Mouse (Mus musculus): ENCODE results near the gene Sult2a3. TPM values are rescaled to one million over a fixed set of nuclear protein-coding genes. Genes with fewer than 3 reads are reported as not detected.
"Not testable (repeated sequence)": the region's sequence is repeated elsewhere in the genome, so short reads cannot be mapped to it uniquely, and the experiment has no call there.

Sult2a3 gene
- polyA plus RNA-seq (2012; rRNA removed): not detected in 2 replicates
- not detected in 2 replicates for polyA plus RNA-seq (2014; fragmentation: Nextera tagmentation; extraction: Ambion mirVana)

- no peak within 1 kb of the TSS for H3K27ac ChIP-seq (replicated peaks; ENCODE audit: low read depth, low read length)
- H3K27me3 ChIP-seq (ENCODE audit: control insufficient read depth, insufficient read depth, low read length): no peaks in the 10 kb centered on the region
- no peak within 1 kb of the TSS for H3K4me3 ChIP-seq (replicated peaks; ENCODE audit: low read length)
- no peaks in the 10 kb centered on the region for H3K36me3 ChIP-seq (ENCODE audit: control insufficient read depth, insufficient read depth, low read length)
- 90% methylated on average over 2 of the region's 2 CpGs for WGBS
- H3K9ac ChIP-seq (ENCODE audit: low read depth, low read length, severe bottlenecking): no peak within 1 kb of the TSS
- no peaks in the 10 kb centered on the region for H3K4me1 ChIP-seq (ENCODE audit: control insufficient read depth, insufficient read depth, low read length)
- TF ChIP-seq POLR2A (IDR thresholded peaks at IDR 0.05; ENCODE audit: borderline replicate concordance, extremely low read depth, insufficient read depth, insufficient read length): no peak
- DNase-seq (ENCODE audit: low spot score) (no peak), ATAC-seq (ENCODE audit: low FRiP score, low read depth) (no peak)
- no peak within 1 kb of the TSS for H3K4me2 ChIP-seq (replicated peaks; ENCODE audit: low read depth, low read length, severe bottlenecking)
- H3K9me3 ChIP-seq (ENCODE audit: control insufficient read depth, low read length): no peaks in the 10 kb centered on the region
Measured at GRCm38 (mm10) chr7:14122944-14123343, at the start of gene Sult2a3. Gene Sult2a3, minus strand, starts transcription at chr7:14123044.

DNA sequence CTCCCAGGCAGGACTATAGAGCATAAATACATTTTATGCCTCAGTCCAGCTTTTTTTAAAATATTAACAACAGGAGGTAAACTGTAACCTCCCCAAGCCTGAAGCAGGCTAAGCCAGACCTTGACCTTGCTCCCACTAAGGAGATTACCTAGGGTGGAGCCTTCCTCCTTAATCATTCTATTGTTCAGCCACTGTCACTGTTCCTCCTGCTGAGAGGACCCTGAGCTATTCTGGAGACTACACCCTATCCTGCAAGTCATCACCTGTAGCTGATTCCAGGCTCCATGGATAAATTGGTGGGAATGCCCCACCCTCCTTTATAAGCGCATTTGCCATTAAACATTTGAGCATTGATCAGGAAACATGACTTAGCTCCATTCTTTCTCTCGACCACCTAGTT is 2.4 kb downstream of the Sult2a3 start:
- no peaks in the 10 kb centered on the region for H3K36me3 ChIP-seq (ENCODE audit: control insufficient read depth, insufficient read depth, low read length)
- DNase-seq (ENCODE audit: low spot score): no peak
- no peaks in the 10 kb centered on the region for H3K27me3 ChIP-seq (ENCODE audit: control insufficient read depth, insufficient read depth, low read length)
- ATAC-seq (ENCODE audit: low FRiP score, low read depth): no peak
- H3K27ac ChIP-seq (replicated peaks; ENCODE audit: low read depth, low read length): no peak overlapping the region
- TF ChIP-seq POLR2A (IDR thresholded peaks at IDR 0.05; ENCODE audit: borderline replicate concordance, extremely low read depth, insufficient read depth, insufficient read length): no peak
- no peak overlapping the region for H3K4me2 ChIP-seq (replicated peaks; ENCODE audit: low read depth, low read length, severe bottlenecking)
- H3K4me3 ChIP-seq (replicated peaks; ENCODE audit: low read length): no peak overlapping the region
- H3K9me3 ChIP-seq (ENCODE audit: control insufficient read depth, low read length): no peaks in the 10 kb centered on the region
- 71% methylated on average over 2 of the region's 2 CpGs for WGBS
- no peak overlapping the region for H3K9ac ChIP-seq (ENCODE audit: low read depth, low read length, severe bottlenecking)
- H3K4me1 ChIP-seq (ENCODE audit: control insufficient read depth, insufficient read depth, low read length): no peaks in the 10 kb centered on the region

GRCm38 (mm10) chr7:14119865-14120264 is 3.0 kb downstream of the Sult2a3 start:
- H3K27ac ChIP-seq (replicated peaks; ENCODE audit: low read depth, low read length); H3K27me3 ChIP-seq (ENCODE audit: control insufficient read depth, insufficient read depth, low read length); H3K9ac ChIP-seq (ENCODE audit: low read depth, low read length, severe bottlenecking); H3K4me3 ChIP-seq (replicated peaks; ENCODE audit: low read length); DNase-seq (ENCODE audit: low spot score); H3K4me2 ChIP-seq (replicated peaks; ENCODE audit: low read depth, low read length, severe bottlenecking); H3K36me3 ChIP-seq (ENCODE audit: control insufficient read depth, insufficient read depth, low read length); H3K4me1 ChIP-seq (ENCODE audit: control insufficient read depth, insufficient read depth, low read length); ATAC-seq (ENCODE audit: low FRiP score, low read depth); H3K9me3 ChIP-seq (ENCODE audit: control insufficient read depth, low read length): not testable (repeated sequence)
- 67% methylated on average over 3 of the region's 3 CpGs for WGBS

DNA sequence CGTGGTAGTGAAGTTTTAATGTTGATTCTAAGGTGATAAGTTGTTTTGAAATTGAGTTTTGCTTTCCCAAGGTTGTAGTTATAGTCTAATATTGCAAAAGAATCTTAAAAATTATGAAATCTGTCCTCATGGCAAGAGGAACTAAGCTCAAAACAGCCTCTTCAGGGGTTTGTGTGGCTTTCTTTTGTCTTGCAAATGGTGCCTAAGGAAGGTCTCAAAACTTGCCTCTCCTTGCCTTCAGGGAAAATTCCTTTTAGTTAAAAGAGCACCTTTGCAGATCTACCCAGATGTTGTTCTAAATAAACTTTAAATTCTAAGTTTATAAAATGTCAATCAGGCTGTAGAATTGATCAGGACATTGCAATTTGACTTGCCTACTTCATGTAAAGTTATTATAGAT is 6.1 kb downstream of the Sult2a3 start:
- TF ChIP-seq POLR2A (IDR thresholded peaks at IDR 0.05; ENCODE audit: borderline replicate concordance, extremely low read depth, insufficient read depth, insufficient read length): no peak

GRCm38 (mm10) chr7:14114471-14114870 is 8.4 kb downstream of the Sult2a3 start:
- not testable (repeated sequence) for H3K4me3 ChIP-seq (replicated peaks; ENCODE audit: low read length); H3K9me3 ChIP-seq (ENCODE audit: control insufficient read depth, low read length); H3K27ac ChIP-seq (replicated peaks; ENCODE audit: low read depth, low read length); DNase-seq (ENCODE audit: low spot score); H3K4me1 ChIP-seq (ENCODE audit: control insufficient read depth, insufficient read depth, low read length); ATAC-seq (ENCODE audit: low FRiP score, low read depth); H3K36me3 ChIP-seq (ENCODE audit: control insufficient read depth, insufficient read depth, low read length); H3K4me2 ChIP-seq (replicated peaks; ENCODE audit: low read depth, low read length, severe bottlenecking); H3K9ac ChIP-seq (ENCODE audit: low read depth, low read length, severe bottlenecking); H3K27me3 ChIP-seq (ENCODE audit: control insufficient read depth, insufficient read depth, low read length)
- 71% methylated on average over 3 of the region's 3 CpGs for WGBS

More for the DNA sequence above, 6.1 kb downstream of the Sult2a3 start:
- no peak overlapping the region for H3K27ac ChIP-seq (replicated peaks; ENCODE audit: low read depth, low read length)
- DNase-seq (ENCODE audit: low spot score) (no peak), ATAC-seq (ENCODE audit: low FRiP score, low read depth) (no peak)
- 30% methylated on average over 1 of the region's 1 CpGs for WGBS
- no peaks in the 10 kb centered on the region for H3K4me1 ChIP-seq (ENCODE audit: control insufficient read depth, insufficient read depth, low read length)
- no peaks in the 10 kb centered on the region for H3K36me3 ChIP-seq (ENCODE audit: control insufficient read depth, insufficient read depth, low read length)
- no peak overlapping the region for H3K4me3 ChIP-seq (replicated peaks; ENCODE audit: low read length)
- H3K4me2 ChIP-seq (replicated peaks; ENCODE audit: low read depth, low read length, severe bottlenecking): no peak overlapping the region
- no peaks in the 10 kb centered on the region for H3K27me3 ChIP-seq (ENCODE audit: control insufficient read depth, insufficient read depth, low read length)
- no peak overlapping the region for H3K9ac ChIP-seq (ENCODE audit: low read depth, low read length, severe bottlenecking)
- no peaks in the 10 kb centered on the region for H3K9me3 ChIP-seq (ENCODE audit: control insufficient read depth, low read length)

- not testable (repeated sequence) for H3K4me1 ChIP-seq (ENCODE audit: control insufficient read depth, insufficient read depth, low read length); H3K4me2 ChIP-seq (replicated peaks; ENCODE audit: low read depth, low read length, severe bottlenecking); ATAC-seq (ENCODE audit: low FRiP score, low read depth); H3K4me3 ChIP-seq (replicated peaks; ENCODE audit: low read length); H3K9me3 ChIP-seq (ENCODE audit: control insufficient read depth, low read length); H3K36me3 ChIP-seq (ENCODE audit: control insufficient read depth, insufficient read depth, low read length); DNase-seq (ENCODE audit: low spot score); H3K9ac ChIP-seq (ENCODE audit: low read depth, low read length, severe bottlenecking); H3K27ac ChIP-seq (replicated peaks; ENCODE audit: low read depth, low read length); H3K27me3 ChIP-seq (ENCODE audit: control insufficient read depth, insufficient read depth, low read length)
- 50% methylated on average over 1 of the region's 1 CpGs for WGBS
Measured at GRCm38 (mm10) chr7:14047821-14048220, 75.0 kb downstream of the Sult2a3 start.

- not testable (repeated sequence) for H3K4me2 ChIP-seq (replicated peaks; ENCODE audit: low read depth, low read length, severe bottlenecking); DNase-seq (ENCODE audit: low spot score); H3K4me3 ChIP-seq (replicated peaks; ENCODE audit: low read length); H3K27ac ChIP-seq (replicated peaks; ENCODE audit: low read depth, low read length); H3K9ac ChIP-seq (ENCODE audit: low read depth, low read length, severe bottlenecking); H3K9me3 ChIP-seq (ENCODE audit: control insufficient read depth, low read length); H3K4me1 ChIP-seq (ENCODE audit: control insufficient read depth, insufficient read depth, low read length); ATAC-seq (ENCODE audit: low FRiP score, low read depth); H3K36me3 ChIP-seq (ENCODE audit: control insufficient read depth, insufficient read depth, low read length); H3K27me3 ChIP-seq (ENCODE audit: control insufficient read depth, insufficient read depth, low read length)
Measured at GRCm38 (mm10) chr7:14030831-14031230, 92.0 kb downstream of the Sult2a3 start.
